Mouse (Mus musculus) T-cell, adult 2 months (primary cell): ENCODE data around the gene Olfr568.

Experiments
- DNase-seq: peaks from one replicate; pipeline ENCODE4 v3.0.0; 2022; ENCODE audit warnings: low spot score

Olfr568 gene

GRCm38 (mm10) chr7:102876822-102877221, at the start of gene Olfr568:
TSS of gene Olfr568 (plus strand) at chr7:102877122.
- no peak for DNase-seq

GRCm38 (mm10) chr7:102855807-102856206, 21.1 kb upstream of the Olfr568 start:
- no peak for DNase-seq

- no peak for DNase-seq
Observed at GRCm38 (mm10) chr7:102858665-102859064, 18.3 kb upstream of the Olfr568 start, which contains the start of gene Olfr566. TSS of gene Olfr566 (minus strand) at chr7:102858765.

GRCm38 (mm10) chr7:102890782-102891181, 13.9 kb downstream of the Olfr568 start, which contains the start of gene Olfr569:
TSS of gene Olfr569 (minus strand) at chr7:102890882.
- no peak for DNase-seq

GRCm38 (mm10) chr7:102915261-102915660, 38.3 kb downstream of the Olfr568 start:
- no peak for DNase-seq

- no peak for DNase-seq
Observed at GRCm38 (mm10) chr7:102916405-102916804, 39.5 kb downstream of the Olfr568 start.

- no peak for DNase-seq
Observed at GRCm38 (mm10) chr7:102917032-102917875, 40.3 kb downstream of the Olfr568 start, which contains the start of gene Olfr571. TSS of gene Olfr571 (minus strand) at chr7:102917536.

GRCm38 (mm10) chr7:102919632-102920031, 42.7 kb downstream of the Olfr568 start:
- DNase-seq, result no peak

- no peak for DNase-seq
Observed at GRCm38 (mm10) chr7:102924109-102924508, 47.2 kb downstream of the Olfr568 start, which contains the start of gene Olfr572. TSS of gene Olfr572 (plus strand) at chr7:102924409.

GRCm38 (mm10) chr7:102927105-102927504, 50.2 kb downstream of the Olfr568 start:
- no peak for DNase-seq
